Mouse (Mus musculus) T-helper 1 cell (primary cell): Measurements from ENCODE around the gene Zfp277.

Experiments used
- in situ Hi-C: fragments of 300-600 bp; cut with MboI, MseI; formaldehyde crosslinking; loops from one replicate; pipeline ENCODE4 v1.15.1; 2025; ENCODE audit warnings: high pct_unique_total_duplicates

The Zfp277 gene

DNA sequence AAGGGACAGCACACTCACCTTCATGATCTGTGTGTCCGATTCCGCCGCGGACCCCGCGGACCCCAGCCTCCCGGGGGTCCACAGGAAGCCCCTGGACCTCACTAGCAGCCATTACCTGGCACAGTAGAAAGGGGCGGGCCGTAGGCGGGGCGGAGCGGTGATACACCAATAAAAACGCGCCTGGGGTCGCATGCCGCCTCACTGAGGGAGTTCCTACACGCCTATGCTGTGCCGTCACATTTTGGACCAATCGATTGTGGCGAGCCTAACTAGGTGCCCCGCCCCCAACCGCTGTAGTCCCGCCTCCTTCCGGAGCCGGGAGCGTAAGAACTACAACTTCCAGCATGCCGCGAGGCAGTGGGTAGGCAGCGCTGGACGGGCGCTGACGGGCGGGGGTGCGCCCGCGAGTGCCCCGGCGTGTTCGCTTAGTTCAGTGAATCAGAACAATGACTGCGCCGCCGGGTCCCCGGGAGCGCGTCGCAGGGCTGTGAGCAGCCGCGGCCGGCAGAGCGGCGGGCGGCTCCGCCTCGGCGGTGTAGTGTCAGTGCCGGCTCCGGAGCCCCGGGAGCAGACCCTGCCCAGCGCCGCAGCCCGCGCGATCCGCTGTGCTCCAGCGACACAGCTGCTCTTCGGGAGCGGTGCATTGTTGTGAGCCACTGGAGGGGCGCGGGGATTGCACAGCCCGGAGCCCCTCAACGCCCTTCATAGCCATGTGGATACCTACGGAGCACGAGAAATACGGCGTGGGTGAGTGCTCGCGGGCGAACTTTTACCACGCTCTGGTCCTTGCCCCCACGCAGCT is at the start of gene Zfp277, which contains the start of gene Dock4:
Gene Zfp277, minus strand, starts transcription at position 255 of the 802 bp plus-strand sequence.
Gene Dock4, plus strand, starts transcription at position 305 of the 802 bp plus-strand sequence.
- in situ Hi-C loops = loop anchor here (10.0 kb wide), 1 partner anchor 201 kb away; the partner anchor contains the start of gene Ifrd1

DNA sequence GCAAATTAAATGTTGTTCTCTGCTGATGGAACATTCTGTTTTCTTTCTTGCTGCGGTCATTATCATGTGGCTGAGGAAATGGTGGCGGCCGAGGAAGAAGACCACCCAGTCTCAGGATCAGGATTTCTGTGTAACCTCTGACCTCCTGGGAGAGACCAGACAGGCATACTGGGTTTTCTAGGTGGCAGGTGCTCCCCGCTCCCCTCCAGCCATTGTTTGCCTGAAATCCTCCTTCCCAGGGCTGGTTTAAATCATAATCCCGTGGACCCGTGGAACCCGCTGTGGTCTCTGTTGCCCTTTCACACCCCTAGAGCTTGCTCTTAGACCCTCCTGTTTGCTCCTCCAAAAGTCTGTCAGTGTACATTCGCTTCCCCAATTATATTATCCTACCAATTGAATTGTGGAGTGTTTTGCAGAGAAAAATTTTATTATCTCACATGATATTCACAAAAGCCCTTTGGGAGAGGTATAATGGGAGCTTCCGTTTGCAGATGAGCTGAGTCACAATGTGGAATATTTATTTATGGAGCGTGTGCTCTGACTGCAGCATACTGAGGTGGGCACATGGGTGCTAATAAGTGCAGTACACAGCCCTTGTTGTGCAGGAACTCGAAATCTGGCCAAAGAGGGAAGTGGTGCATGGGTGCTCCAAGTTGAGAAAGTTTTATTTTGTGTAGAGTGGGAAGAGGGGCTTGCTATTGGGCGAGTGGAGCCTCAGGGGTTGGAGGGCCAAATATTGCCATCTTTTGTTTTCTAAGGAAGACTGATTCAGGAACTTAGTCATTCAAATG is 40.5 kb upstream of the Zfp277 start:
- in situ Hi-C loops = no loop called here

DNA sequence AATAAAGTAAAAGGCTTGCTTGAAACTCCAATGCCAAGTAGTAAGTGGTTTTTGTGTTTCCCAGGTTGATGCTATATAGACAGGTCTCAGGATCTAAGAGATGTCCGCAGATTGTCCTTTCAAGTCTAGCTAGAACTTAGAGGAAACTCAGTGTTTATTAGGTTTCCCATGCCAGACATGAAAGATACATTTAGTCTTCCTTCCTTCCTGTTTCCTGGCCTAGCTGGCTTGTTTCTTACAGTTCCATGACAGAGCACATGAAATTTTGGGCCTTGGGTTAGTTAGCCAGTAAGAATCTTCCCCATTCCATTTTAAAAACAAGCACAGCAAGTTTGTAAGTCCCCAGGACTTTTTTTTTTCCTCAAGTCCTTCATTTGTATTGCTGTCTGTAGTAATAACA is 39.5 kb upstream of the Zfp277 start:
- in situ Hi-C loops = no loop called here

DNA sequence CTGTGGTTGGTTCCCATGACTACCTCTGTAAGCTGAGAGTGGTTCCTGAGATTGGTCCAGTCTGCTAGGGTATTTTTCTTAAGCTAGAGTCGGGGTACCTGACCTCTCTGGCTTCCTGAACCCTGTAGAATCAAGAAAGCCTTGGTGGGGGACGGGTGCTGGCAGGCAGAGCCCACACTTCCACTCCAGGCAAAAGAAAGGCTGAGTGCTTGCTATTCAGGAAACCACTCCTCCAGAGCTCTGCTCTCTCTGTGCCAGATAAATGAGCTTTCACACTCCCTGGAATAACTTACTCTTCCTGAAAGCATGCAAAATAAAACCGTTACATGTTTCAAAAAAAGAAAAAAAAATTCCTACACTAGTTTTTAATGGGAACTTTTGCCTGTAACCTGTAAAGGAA is 38.5 kb upstream of the Zfp277 start:
- in situ Hi-C loops = no loop called here

DNA sequence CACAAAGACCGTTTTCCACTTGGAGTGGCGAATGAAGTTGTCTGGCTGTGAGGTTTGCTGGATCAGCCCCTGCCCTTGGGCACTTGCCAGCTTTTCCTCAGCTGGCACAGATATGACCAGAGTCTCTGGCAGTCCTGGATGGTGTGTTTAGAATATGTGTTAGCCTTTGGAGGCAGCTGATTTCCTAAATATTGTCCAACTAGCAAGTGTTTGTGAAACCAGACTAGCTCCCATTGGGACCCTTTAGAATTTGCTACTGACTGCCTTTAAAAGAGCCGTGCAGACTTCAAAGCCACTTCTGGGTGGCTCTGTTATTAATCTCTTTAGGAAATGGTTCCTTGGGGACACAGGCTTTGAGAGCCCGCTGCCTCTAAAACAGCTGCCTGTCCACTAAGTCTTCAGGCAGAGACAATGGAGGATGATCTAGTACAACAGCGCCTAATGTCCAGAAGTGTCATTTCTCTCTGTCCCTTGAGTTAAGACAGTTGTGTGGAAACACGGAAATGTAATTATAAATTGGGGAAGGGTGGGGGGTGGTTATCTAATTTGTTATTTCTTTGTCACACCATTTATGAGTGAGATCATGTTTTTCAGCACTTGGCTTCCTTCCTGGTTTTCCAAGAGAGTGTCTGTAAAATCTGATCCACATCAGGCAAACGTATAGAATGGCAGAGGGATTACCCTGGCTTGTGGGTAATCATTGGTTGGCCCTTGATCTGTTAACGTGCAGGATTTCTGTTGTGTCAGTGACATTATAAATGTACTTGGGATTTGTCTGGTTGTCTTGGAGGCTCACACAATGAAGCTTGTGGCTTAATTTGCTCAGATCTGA is 32.1 kb upstream of the Zfp277 start:
- in situ Hi-C loops = no loop called here

DNA sequence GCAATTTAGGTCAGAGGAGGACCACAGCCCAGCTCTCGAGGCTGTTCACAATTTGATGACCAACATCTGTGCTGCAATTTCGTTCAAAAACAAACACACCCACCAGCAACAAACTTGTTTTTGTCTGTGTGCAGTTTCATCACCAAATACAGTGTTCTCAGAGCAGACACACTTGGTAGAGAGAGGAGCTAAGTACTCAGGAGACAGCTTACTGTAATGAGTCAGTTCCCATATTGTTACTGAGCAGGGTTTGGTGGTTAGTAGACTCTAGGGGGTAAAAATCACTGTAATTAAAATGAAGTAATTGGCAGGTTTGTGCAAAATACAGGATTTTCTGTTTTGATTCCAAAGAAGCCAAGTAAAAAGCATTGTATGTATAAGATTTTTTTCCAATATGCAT is 28.0 kb upstream of the Zfp277 start:
- in situ Hi-C loops = no loop called here

DNA sequence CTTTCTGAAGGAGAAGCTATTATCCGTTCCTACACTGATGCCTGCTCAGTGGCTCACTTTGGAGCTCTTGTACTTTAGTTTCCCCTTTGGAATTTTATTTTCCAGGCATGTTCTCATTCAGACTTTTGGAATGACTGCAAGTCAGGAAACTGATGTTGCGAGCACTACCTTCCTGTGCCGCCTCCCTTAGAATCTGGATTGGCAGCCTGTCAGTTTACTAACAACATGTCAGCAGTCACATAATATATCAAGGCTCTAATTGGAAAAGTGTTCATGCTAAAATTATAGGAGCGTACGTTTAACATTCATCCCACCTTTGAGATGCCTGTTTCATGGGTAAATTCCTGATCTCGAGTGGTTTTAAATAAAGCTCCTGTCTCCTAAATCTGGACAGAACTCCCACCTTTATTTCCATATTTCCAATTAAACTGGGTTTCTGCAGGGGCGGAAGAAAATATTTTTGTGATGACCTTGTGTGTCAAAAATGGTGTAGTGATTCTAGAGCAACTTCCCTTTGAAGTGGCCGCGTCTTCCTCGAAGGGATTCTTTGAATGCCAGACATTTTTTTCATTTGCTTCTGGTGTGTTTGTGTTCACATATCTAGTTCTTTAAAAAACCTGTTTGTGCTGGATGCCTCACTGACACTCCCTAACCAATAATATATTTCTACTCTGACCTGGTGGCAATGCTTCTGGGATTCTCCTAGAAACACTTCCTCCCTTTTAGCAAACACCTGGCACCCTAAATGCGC is 26.1 kb upstream of the Zfp277 start:
- in situ Hi-C loops = no loop called here

DNA sequence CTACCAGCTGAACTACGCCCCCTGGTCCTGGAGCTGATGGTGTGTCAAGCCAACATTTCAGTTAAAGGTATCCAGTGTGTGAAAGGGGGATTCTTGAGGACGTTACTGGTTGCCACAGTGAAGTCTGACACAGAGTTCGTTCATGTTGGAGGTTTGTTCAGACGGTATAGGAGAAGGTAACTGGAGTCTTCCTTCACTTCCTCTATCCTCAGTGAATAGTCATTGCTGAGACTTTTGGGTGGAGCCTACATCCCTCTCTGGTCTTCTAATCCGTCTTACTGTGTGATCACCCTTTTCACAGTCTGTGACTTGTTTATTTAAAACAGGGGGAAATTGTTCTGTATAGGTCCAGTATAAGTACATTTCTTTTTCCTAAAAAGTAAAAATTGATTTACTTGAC is 23.3 kb upstream of the Zfp277 start:
- in situ Hi-C loops = no loop called here

DNA sequence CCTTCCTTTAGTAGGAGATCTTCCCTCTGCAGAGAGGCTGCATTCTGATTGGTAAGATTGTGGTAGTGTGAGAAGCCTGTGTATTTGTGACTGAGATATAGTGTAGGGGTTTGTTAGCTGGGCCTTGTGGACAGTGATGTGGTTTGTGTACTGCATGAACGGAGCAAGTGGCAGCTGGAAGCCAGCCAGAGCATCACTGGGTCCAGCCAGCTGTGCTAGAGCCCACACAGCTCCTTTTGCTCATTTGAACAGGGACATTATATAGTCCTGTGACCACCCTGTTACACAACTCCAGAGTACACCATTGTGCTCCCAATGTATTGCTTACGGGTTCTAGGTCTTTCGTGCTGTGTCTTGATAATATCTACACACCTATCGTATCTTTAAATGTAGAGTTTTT is 22.5 kb upstream of the Zfp277 start:
- in situ Hi-C loops = no loop called here

DNA sequence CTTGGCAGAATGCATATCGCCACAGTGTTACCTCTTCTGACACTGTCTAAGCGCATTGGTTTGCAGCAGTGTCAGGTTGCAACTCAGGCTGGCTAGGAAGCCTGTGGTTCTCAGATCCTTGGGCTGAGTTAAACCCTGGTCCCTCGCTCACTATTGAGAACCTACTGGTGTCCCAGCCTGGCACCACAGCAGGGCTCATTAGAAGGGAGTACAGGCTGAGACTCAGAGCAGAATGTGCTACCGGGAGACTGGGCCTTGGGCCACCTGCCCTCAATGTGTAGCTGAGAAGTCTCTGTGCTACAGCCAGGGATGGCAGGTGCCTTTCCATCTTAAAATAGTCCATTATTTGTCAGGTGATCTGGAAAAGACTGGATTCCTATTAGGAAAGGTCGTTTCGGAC is 18.6 kb upstream of the Zfp277 start:
- in situ Hi-C loops = no loop called here

DNA sequence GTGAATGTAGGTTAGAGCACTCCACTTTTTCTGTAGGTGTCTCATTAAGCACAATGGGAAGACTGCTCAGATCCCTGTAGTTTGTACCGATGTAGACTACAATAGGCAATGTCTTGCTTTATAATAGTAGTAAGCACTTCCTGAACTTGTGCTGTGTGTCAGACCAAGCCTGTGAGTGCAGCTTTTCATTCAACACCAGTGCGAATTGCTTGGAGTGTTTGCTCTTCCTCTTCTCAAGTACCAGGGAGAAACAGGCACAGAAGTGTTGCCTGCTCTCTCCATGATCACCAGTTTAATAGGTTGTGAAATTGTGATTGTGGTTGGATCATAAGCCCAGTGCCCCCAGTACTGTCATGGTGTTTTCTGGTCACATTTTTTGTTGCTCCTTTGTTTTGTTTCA is 18.1 kb upstream of the Zfp277 start:
- in situ Hi-C loops = no loop called here

DNA sequence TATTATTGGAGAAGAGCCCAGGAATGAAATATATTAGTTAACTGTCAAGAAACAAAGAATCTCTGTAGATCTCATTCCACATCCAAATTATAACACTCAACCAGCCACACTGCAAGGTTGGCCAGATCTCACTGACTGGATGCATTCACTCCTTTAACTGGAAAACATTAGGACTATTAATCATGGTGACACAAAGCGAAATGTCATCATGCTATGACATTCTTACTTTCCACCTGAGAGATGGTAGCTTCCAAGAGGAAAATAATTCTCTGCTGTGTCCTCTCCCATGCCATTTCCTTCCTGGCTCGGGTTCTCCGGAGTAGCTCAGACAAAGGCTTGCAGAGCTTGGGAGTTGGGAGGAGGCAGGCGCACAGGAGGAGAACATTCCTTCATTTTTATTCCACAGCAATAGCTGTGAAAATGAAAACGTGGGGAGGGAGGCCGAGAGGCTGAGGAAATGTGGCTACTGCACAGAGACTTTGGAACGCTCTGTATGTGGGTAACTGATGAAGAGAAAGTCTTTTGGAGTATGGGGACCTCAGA is 17.1 kb upstream of the Zfp277 start:
- in situ Hi-C loops = no loop called here

DNA sequence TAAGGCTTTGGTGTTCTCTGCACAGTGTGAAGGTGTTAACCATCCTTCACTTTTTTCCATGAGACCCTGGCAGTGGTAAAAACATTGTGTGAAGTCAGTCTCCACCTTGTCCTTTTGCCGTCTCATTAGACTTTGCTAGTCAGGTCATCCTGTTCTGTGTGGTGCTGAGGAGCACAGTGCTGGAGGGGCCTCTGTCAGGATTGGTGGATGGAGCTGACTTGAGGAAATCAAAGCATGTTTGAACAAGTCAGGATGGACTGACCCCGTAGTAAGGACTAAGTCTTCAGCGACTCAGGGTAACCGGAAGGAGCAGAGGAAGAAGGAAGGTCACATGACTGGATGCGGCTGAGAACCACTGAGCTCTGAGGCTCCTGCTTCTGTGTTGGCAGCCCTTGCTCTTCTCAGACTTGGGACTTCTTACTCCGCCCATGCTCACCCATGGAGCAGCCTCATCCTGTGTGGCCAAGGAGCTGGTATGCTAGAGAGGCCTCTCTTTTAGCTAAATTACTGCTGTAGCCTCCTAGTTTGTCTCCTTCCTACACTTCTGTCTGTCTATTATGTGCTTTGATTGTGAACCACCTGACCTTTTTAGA is 14.1 kb upstream of the Zfp277 start:
- in situ Hi-C loops = no loop called here

DNA sequence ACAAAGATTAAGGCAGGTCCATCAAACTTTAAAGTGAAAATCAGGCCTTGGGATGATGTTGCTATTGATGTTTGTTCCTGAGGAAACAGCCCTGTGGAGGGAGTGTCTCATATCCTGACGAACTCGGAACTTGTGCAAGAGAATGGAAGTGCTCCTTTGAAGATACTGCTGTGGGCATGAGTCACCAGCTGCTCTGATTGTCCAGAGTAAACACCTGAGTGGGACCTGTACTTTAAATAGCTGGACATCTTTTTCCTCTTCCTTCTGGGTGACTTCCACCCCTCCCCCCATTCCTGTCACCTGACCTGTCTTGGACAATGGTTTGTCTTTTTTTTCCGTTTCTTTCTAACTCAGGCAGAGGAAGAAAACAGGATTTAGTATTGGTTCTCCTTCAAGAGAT is 13.3 kb upstream of the Zfp277 start:
- in situ Hi-C loops = no loop called here

DNA sequence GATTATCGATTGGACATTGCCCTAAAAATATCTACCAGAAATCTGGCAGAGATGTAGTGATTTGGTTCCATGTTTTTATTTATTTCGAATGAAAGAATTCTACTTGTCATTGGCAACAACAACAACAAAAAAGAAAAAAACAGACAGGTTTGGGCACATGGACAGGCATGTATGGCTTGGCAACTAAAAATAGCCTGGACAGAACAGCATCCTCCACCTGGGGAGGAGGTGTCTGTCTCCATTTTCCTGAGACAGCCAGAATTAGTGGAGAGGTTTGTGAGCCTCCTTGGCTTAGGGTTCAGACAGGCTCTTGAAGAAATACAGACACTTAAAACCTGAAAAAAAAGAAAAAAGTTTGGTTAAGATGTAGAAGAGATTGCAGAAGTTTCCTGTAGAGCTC is 10.8 kb upstream of the Zfp277 start:
- in situ Hi-C loops = no loop called here

DNA sequence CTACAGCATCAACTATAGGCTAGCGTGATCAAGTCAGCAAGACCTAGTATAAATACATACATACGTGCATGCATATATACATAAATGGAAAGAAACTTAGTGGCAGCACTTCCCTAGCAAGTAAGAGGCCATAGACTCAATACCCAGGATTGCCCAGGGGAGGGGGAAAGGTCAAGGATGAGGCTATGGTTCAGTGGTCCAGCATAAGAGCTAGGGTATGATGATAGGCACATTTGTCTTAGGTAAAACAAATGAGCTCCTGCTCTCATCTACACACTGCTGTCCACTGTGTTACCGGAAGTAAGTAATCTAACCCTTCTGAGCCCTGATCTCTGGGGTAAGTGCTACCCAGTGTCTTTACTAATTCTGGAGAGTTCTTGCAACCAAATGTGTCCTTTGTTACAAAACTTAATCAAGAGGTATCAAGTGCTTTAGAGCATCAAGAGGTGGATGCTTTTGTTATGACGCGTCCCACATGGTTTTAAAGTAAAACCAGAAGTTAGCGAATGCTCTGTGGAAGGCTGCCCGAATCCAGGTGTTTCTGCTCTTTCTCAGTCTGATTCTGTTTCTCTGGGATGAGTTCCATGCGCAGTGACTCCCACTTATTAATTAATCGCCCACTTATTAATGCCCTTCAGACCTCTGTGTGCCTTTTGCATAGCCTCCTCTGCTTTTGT is 3.6 kb upstream of the Zfp277 start:
- in situ Hi-C loops = loop anchor here (10.0 kb wide), 1 partner anchor 204 kb away; the partner anchor contains the start of gene Ifrd1

DNA sequence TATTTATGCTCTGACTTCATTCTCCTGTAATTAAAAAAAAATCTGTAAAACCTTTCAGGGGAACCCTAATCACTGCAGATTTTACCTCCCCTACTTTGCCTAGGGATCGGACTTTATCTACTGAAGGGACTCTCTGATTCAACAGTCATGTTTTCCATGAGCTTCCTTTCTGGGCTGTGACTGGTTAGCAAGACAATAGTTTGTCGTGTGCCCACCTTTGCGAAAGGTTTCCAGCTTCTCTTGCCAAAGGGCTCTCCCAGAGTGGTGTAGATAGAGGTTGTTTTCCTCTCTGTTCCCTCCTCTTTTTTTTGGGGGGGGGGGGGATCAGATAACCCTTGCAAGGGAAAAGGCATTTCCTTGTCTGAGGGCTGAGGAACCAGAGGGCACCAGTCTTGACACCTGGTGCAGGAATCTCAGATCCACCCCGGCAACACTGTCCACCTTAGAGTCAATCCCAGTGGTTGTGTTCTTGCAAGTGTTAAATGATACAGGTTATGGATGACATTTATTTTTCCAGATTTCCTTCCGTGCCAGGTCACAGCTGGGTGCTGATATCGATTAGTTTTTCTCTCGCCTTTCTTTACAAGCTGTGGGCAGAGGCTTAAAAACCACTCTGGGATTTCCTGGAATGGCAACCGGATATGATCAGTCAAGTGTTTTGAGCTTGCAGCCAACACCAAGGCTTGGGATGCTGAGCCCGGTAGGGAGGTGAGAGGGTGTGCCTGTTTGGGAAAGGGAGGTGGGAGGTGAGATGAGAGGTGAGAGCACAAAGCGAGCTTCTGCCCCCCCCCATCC is 2.1 kb upstream of the Zfp277 start:
- in situ Hi-C loops = loop anchor here (10.0 kb wide), 1 partner anchor 203 kb away; the partner anchor contains the start of gene Ifrd1

DNA sequence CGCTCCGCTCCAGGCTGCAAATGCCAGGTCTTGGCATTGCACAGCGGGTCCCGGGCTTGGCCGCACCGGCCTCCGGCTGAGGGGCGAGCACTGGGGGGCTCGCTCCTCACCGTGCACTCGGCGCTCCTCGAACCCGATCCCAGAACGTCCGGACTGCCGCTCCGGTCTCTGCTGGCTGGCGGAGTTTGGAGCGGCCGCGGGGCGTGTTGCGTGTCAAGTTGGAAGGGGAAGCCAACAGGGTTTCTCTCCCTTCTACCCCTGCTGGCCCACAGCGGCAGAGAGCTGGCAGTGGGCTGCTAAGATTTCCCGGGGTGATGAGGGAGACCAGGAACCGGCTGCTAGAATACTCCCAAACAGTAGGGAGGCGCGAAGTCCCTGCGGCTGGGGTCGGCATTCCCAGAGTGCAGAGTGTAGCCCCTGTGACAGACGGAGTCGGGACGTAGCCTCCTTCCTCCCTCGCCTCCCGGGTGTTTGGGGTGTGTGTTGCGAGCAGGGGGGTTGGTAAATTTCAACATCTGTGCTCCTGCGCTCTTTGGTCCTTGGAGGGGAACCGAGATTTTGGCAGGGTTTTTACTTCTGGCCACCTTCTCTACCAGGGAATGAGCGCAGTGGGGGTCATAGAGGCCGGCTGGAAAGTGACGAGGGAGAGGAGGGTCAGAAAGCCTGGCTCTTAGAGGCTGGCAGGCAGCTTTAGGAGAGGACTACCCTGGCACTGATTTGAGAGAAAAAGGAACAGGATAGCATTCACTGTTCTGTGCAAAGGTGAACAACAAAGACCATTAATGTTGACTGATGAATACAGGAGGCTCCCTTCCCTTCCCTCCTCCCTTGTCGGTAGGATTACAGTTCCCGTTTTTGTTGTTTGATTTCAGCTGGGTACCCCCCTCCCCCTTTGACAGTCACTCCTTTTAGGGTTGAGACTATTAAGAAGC is 1.0 kb upstream of the Zfp277 start:
- in situ Hi-C loops = loop anchor here (10.0 kb wide), 1 partner anchor 202 kb away; the partner anchor contains the start of gene Ifrd1
